Mouse (Mus musculus): ENCODE measurements at regions not wholly inside any gene's neighbourhood (a gene's known extent, or its start where the extent isn't known, plus 50 kb on each side); places are given as distances from the start of the nearest gene placed in this dataset.

DNA sequence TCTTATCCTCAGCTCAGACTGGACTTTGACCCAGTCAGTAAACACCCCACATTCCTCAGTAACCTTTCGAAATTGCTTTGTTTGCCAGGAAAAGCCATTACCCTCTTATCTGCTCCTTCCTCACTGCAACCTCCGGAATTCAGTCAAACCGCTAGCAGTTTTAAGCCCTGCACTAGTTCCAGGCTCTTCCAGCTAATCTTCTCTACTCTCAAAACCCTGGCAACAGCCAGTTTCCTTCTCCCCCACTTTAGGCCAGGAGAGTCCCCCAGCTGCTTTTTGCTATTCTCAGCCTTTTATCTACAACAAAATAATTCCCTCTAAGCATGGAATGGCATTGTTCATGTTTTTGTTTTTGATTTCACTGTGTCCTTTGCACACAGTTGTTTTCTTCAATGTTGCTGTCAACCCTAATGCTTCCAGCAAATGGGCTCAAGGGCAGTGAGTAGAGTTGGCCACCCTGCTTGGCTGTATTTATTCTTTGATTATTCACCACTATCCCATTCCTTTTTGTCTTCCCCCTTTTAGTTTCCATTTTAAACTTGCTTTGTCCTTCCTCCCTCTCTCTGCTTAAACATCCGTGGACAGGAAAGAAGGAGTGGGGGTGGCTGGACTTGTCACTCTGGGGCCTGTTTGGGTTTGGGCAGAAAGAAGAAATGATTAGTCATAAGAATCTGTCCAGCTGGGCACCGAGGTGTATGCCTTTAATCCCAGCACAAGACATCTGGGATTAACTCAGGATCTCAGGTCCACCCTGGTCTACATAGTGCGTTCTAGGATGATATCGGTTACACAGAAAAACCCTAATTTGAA, 73.5 kb upstream of the Zcchc13 start:
- no peak for DNase-seq (ENCODE audit: low read depth, low spot score)
- in situ Hi-C loops (cut with MboI; ENCODE audit: low pct_unique_long_range_greater_than_20kb), result no loop called here

DNA sequence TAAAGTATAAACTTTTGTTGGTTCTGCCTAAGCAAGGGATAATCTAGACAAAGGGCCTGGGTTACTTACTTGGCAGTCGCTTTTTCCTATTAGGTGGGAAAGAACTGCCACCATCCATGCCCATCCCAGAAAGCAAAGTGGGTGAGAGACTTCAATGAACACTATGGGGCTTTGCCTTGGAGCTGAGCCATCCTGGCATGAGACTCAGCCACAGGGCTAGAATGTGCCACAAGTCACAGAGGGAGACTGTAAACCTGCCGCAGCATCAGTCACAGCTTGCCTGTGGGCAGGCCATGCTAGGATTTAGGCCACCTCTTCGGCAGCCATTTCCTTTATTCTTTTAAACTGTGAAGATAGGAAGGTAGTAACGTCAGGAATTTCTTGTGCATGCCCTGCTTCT, 72.9 kb upstream of the Zcchc13 start:
- ATAC-seq (no peak), DNase-seq (ENCODE audit: low read depth, low spot score) (no peak)
- ChIA-PET CTCF (no interaction called here), POLR2A (no interaction called here)
- TF ChIP-seq CTCF (IDR thresholded peaks at IDR 0.05), result no peak
- in situ Hi-C loops (cut with MboI; ENCODE audit: low pct_unique_long_range_greater_than_20kb), result no loop called here
- no peaks in the 10 kb centered on the region for H3K27me3 ChIP-seq

More for the DNA sequence above, 73.5 kb upstream of the Zcchc13 start:
- ATAC-seq, result no peak
- POLR2A ChIA-PET, result no interaction called here
- TF ChIP-seq CTCF (IDR thresholded peaks at IDR 0.05), result no peak
- H3K27me3 ChIP-seq, result no peaks in the 10 kb centered on the region
- CTCF ChIA-PET, result no interaction called here

DNA sequence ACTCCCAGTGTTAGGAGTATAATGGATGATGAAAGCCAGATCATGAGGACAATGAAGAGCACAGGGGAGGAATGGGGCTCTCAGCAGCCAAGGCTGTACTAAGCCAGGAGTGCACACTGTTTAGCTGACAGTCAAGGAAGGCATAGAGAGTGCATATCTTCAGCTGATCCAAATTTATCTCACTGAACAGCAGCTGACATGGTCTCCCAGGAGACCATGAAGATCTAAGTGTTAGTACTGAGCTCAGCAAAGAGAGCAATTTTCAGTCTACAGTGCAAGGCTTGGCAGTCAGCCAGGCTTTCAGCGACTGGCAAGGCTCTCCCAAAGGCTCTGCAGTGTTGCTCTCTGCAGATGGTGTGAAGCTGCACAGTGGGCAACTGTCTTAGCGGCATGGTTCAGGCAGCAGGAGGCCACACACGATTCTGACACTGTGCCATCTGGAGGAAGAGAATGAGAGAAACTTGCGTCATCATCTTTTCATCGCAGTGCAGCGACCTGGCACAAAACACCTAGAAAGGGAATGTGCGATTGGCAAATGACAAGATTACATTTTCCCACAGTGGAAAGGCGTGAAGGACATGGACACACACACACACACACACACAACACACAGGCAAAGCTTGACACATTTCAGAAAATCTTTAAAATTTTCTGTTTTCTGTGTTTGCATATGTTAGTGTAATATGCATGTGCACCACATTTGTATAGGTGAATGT, 66.7 kb upstream of the Zcchc13 start:
- in situ Hi-C loops (cut with MboI; ENCODE audit: low pct_unique_long_range_greater_than_20kb), result no loop called here
- H3K27me3 ChIP-seq, result no peaks in the 10 kb centered on the region
- ChIA-PET CTCF (interaction anchor here (1.3 to 1.4 kb wide), 2 partner anchors 13 to 17 kb away, joined by 3 read pairs; no protein-coding TSS in a partner anchor), POLR2A (no interaction called here)
- no peak for TF ChIP-seq CTCF (IDR thresholded peaks at IDR 0.05)
- ATAC-seq, result no peak
- DNase-seq (ENCODE audit: low read depth, low spot score), result no peak

DNA sequence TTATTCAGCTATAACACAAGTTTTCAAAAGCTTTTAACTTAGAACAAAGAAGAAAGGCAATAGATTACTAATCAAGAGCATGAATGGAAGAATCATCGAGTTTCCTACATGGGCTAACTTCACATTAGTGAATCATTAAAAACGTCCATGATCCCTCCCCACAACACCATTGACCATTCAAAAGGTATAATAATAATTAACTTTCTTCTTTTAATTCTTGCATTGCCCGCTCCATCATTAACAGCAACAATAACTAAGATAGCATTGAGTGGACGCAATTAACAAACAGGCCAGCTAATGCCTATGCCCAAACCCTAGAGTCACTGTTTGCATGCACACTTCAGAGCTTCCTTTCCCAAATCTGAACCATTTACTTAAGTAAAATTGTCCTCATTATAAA, 57.0 kb upstream of the Zcchc13 start:
- POLR2A ChIA-PET, result no interaction called here
- no peaks in the 10 kb centered on the region for H3K27me3 ChIP-seq
- in situ Hi-C loops (cut with MboI; ENCODE audit: low pct_unique_long_range_greater_than_20kb), result no loop called here
- no peak for TF ChIP-seq CTCF (IDR thresholded peaks at IDR 0.05)
- CTCF ChIA-PET, result interaction anchor here (1.2 kb wide), 2 partner anchors 15 to 63 kb away, joined by 3 to 4 read pairs; no protein-coding TSS in a partner anchor
- no peak for ATAC-seq
- no peak for DNase-seq (ENCODE audit: low read depth, low spot score)

DNA sequence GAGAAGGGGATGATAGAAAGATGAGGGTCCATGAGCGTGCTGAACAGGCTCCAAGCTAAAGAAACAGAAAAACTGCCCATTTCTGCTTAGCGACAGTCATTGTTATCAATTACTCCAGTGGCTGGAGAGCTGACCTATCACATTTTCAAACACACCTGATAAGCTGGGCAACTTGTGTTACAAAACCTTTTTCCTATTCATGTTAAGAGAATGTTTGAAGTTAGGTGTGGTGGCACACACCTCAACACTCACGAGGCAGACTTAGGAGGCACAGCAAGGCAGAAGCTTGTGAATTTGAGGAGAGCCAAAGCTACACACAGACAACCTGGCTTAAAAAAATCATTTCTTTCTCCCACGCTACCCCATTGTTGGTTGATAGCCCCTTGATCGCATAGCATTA, 50.9 kb upstream of the Zcchc13 start:
- in situ Hi-C loops (cut with MboI; ENCODE audit: low pct_unique_long_range_greater_than_20kb), result no loop called here
- no peaks in the 10 kb centered on the region for H3K27me3 ChIP-seq
- no peak for TF ChIP-seq CTCF (IDR thresholded peaks at IDR 0.05)
- no peak for ATAC-seq
- ChIA-PET CTCF (interaction anchor here (1.5 kb wide), 1 partner anchor 9 kb away, joined by 4 read pairs; no protein-coding TSS in a partner anchor), POLR2A (no interaction called here)
- no peak for DNase-seq (ENCODE audit: low read depth, low spot score)
